Mouse (Mus musculus): ENCODE results near the gene Gsn.

- no peak for TF ChIP-seq CTCF (IDR thresholded peaks at IDR 0.05)
- TF ChIP-seq EP300 (IDR thresholded peaks at IDR 0.05) = no peak; the same call in 1 of the 2 replicates
These were observed 22.4 kb downstream of the Gsn start for GRCm38 (mm10) chr2:35278371-35279210.

All from lung, postnatal 0 days (tissue).